Comparison of ENCODE assay signal across 8 mouse cellular contexts in the genomic region with DNA sequence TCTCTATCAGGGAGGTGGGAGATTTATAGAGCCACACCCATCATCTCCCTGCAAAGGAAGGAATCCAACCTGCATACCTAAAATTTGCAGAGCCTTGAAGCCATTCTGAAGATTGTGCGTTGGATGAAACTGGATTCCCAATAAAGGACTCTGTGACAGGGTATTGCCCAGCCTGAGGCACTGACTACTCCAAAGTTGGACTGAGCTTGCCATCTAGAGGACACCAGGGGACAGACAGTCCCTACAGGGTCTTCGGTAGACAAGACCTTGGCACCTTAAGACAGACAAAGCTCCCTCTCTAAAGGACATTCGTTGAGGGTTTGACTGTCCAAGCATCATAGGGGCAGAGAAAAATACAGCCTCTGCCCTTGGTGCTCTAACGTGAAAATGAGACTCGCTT.
DNase-seq lines count a peak whose midpoint lies in the region; ATAC-seq and TF ChIP-seq lines count a peak whose summit lies in the region.

No protein-coding gene starts in this region.

- H3K9me3 ChIP-seq in intestine, postnatal 0 days (ENCODE audit: control insufficient read depth), result no peaks in the 10 kb centered on the region
- H3K9me3 ChIP-seq in intestine, embryonic 15.5 days, result no peaks in the 10 kb centered on the region
- no peaks in the 10 kb centered on the region for H3K9me3 ChIP-seq in embryonic facial prominence, embryonic 11.5 days (replicated peaks; ENCODE audit: control insufficient read depth, low read length)
- no peaks in the 10 kb centered on the region for H3K9me3 ChIP-seq in hindbrain, embryonic 11.5 days (ENCODE audit: control insufficient read depth, low read length)
- no peaks in the 10 kb centered on the region for H3K9me3 ChIP-seq in midbrain, embryonic 12.5 days
- H3K9me3 ChIP-seq in stomach, postnatal 0 days (ENCODE audit: control insufficient read depth, low read length), result no peaks in the 10 kb centered on the region

- TF ChIP-seq CTCF in intestine, postnatal 0 days (IDR thresholded peaks at IDR 0.05; ENCODE audit: low read depth), result peak; percentile 77
- peak; percentile 81 for TF ChIP-seq CTCF in stomach, postnatal 0 days (IDR thresholded peaks at IDR 0.05; ENCODE audit: low read depth)

- 49% methylated on average over 5 of the region's 5 CpGs for WGBS in intestine, postnatal 0 days
- 46% methylated on average over 5 of the region's 5 CpGs for WGBS in intestine, embryonic 15.5 days
- WGBS in embryonic facial prominence, embryonic 11.5 days, result 48% methylated on average over 5 of the region's 5 CpGs
- 64% methylated on average over 5 of the region's 5 CpGs for WGBS in hindbrain, embryonic 11.5 days
- WGBS in midbrain, embryonic 12.5 days, result 55% methylated on average over 5 of the region's 5 CpGs
- 53% methylated on average over 5 of the region's 5 CpGs for WGBS in stomach, postnatal 0 days

- H3K27ac ChIP-seq in intestine, postnatal 0 days (ENCODE audit: low read depth, low read length), result no peak overlapping the region
- H3K27ac ChIP-seq in intestine, embryonic 15.5 days, result no peak overlapping the region
- no peak overlapping the region for H3K27ac ChIP-seq in embryonic facial prominence, embryonic 11.5 days (replicated peaks; ENCODE audit: low read depth, low read length)
- no peak overlapping the region for H3K27ac ChIP-seq in hindbrain, embryonic 11.5 days (ENCODE audit: low read depth, low read length)
- no peak overlapping the region for H3K27ac ChIP-seq in midbrain, embryonic 12.5 days (replicated peaks)
- no peak overlapping the region for H3K27ac ChIP-seq in stomach, postnatal 0 days (replicated peaks)

- TF ChIP-seq EP300 in stomach, postnatal 0 days (optimal IDR thresholded peaks at IDR 0.05), result no peak

- peak; percentile 67 for DNase-seq in NIH3T3 (ENCODE audit: low read depth)
- peak; percentile 80 for DNase-seq in embryonic facial prominence, embryonic 11.5 days (ENCODE audit: low spot score)
- peak; percentile 54 for DNase-seq in hindbrain, embryonic 11.5 days (ENCODE audit: low spot score)
- peak; percentile 25 to 57 for DNase-seq in left cerebral cortex, postnatal 25 days (ENCODE audit: low spot score in 2 of 2)
- peak; percentile 31 for DNase-seq in stomach, postnatal 0 days (ENCODE audit: low spot score)

- no peaks in the 10 kb centered on the region for H3K36me3 ChIP-seq in intestine, postnatal 0 days (ENCODE audit: control insufficient read depth, insufficient read depth)
- no peaks in the 10 kb centered on the region for H3K36me3 ChIP-seq in intestine, embryonic 15.5 days
- H3K36me3 ChIP-seq in embryonic facial prominence, embryonic 11.5 days (replicated peaks; ENCODE audit: control insufficient read depth, insufficient read depth, low read depth, low read length), result no peaks in the 10 kb centered on the region
- H3K36me3 ChIP-seq in hindbrain, embryonic 11.5 days (ENCODE audit: control insufficient read depth, insufficient read depth, low read length), result no peaks in the 10 kb centered on the region
- no peaks in the 10 kb centered on the region for H3K36me3 ChIP-seq in midbrain, embryonic 12.5 days
- no peaks in the 10 kb centered on the region for H3K36me3 ChIP-seq in stomach, postnatal 0 days (ENCODE audit: control insufficient read depth, insufficient read depth, low read length)

- H3K4me1 ChIP-seq in intestine, postnatal 0 days (replicated peaks; ENCODE audit: control insufficient read depth, insufficient read depth, low read length), result no peaks in the 10 kb centered on the region
- no peaks in the 10 kb centered on the region for H3K4me1 ChIP-seq in intestine, embryonic 15.5 days (replicated peaks)
- H3K4me1 ChIP-seq in embryonic facial prominence, embryonic 11.5 days (ENCODE audit: control insufficient read depth, insufficient read depth, low read length), result no peaks in the 10 kb centered on the region
- no peaks in the 10 kb centered on the region for H3K4me1 ChIP-seq in hindbrain, embryonic 11.5 days (replicated peaks; ENCODE audit: control insufficient read depth, insufficient read depth, low read length)
- no peaks in the 10 kb centered on the region for H3K4me1 ChIP-seq in midbrain, embryonic 12.5 days
- H3K4me1 ChIP-seq in stomach, postnatal 0 days (replicated peaks; ENCODE audit: control insufficient read depth, insufficient read depth), result no peaks in the 10 kb centered on the region

- intact Hi-C loops in left cerebral cortex, postnatal 25 days (cut with DNase I), result loop anchor here (5.0 kb wide), 1 partner anchor 1619 kb away; no protein-coding TSS in a partner anchor

- ATAC-seq in intestine, postnatal 0 days, result no peak
- no peak; the same call in 1 of the 2 replicates for ATAC-seq in intestine, embryonic 15.5 days
- ATAC-seq in embryonic facial prominence, embryonic 11.5 days (replicated peaks; ENCODE audit: insufficient number of reproducible peaks, low FRiP score, low TSS enrichment, low read depth), result peak; percentile 72; the same call in 1 of the 2 replicates
- ATAC-seq in hindbrain, embryonic 11.5 days (ENCODE audit: low FRiP score), result peak; percentile 75; the same call in 1 of the 2 replicates
- ATAC-seq in midbrain, embryonic 12.5 days (ENCODE audit: low FRiP score, low read depth), result peak; percentile 78; the same call in 1 of the 2 replicates
- ATAC-seq in stomach, postnatal 0 days (ENCODE audit: low FRiP score, low TSS enrichment), result no peak

- H3K27me3 ChIP-seq in intestine, postnatal 0 days (replicated peaks; ENCODE audit: control insufficient read depth, insufficient read depth, low read length), result no peaks in the 10 kb centered on the region
- H3K27me3 ChIP-seq in intestine, embryonic 15.5 days (replicated peaks), result no peaks in the 10 kb centered on the region
- H3K27me3 ChIP-seq in embryonic facial prominence, embryonic 11.5 days (ENCODE audit: control insufficient read depth, insufficient read depth, low read length), result no peaks in the 10 kb centered on the region
- no peaks in the 10 kb centered on the region for H3K27me3 ChIP-seq in hindbrain, embryonic 11.5 days (ENCODE audit: control insufficient read depth, insufficient read depth, low read length)
- no peaks in the 10 kb centered on the region for H3K27me3 ChIP-seq in midbrain, embryonic 12.5 days
- H3K27me3 ChIP-seq in stomach, postnatal 0 days (ENCODE audit: control insufficient read depth, insufficient read depth, low read length), result no peaks in the 10 kb centered on the region

- H3K4me3 ChIP-seq in intestine, postnatal 0 days (ENCODE audit: low read depth, low read length), result no peak overlapping the region
- H3K4me3 ChIP-seq in intestine, embryonic 15.5 days (replicated peaks), result no peak overlapping the region
- no peak overlapping the region for H3K4me3 ChIP-seq in embryonic facial prominence, embryonic 11.5 days (ENCODE audit: low read depth, low read length)
- H3K4me3 ChIP-seq in hindbrain, embryonic 11.5 days (ENCODE audit: low read depth, low read length), result no peak overlapping the region
- H3K4me3 ChIP-seq in midbrain, embryonic 12.5 days, result no peak overlapping the region
- H3K4me3 ChIP-seq in stomach, postnatal 0 days (ENCODE audit: low read depth, low read length), result no peak overlapping the region

- H3K9ac ChIP-seq in intestine, postnatal 0 days (ENCODE audit: low read depth, low read length), result no peak overlapping the region
- H3K9ac ChIP-seq in intestine, embryonic 15.5 days, result no peak overlapping the region
- no peak overlapping the region for H3K9ac ChIP-seq in embryonic facial prominence, embryonic 11.5 days (replicated peaks; ENCODE audit: low read length)
- no peak overlapping the region for H3K9ac ChIP-seq in hindbrain, embryonic 11.5 days (ENCODE audit: low read depth, low read length)
- no peak overlapping the region for H3K9ac ChIP-seq in midbrain, embryonic 12.5 days (replicated peaks)
- H3K9ac ChIP-seq in stomach, postnatal 0 days (ENCODE audit: low read length), result no peak overlapping the region

- H3K4me2 ChIP-seq in intestine, postnatal 0 days (replicated peaks; ENCODE audit: low read depth), result no peak overlapping the region
- H3K4me2 ChIP-seq in intestine, embryonic 15.5 days (replicated peaks), result no peak overlapping the region
- H3K4me2 ChIP-seq in embryonic facial prominence, embryonic 11.5 days (ENCODE audit: low read depth, low read length), result no peak overlapping the region
- H3K4me2 ChIP-seq in hindbrain, embryonic 11.5 days (replicated peaks; ENCODE audit: low read depth, low read length), result no peak overlapping the region
- no peak overlapping the region for H3K4me2 ChIP-seq in midbrain, embryonic 12.5 days (replicated peaks)
- H3K4me2 ChIP-seq in stomach, postnatal 0 days (replicated peaks; ENCODE audit: low read depth), result no peak overlapping the region

Comparison
In these comparisons a context has a peak if more than half of its experiments do, and no peak if none do; other contexts are left out.
1. ATAC-seq: peak in embryonic facial prominence, embryonic 11.5 days (single experiment), hindbrain, embryonic 11.5 days (single experiment) and midbrain, embryonic 12.5 days (single experiment); none in intestine, postnatal 0 days (single experiment), intestine, embryonic 15.5 days (single experiment) and stomach, postnatal 0 days (single experiment).
2. Peak in every context shown above with its lines, with median percentiles within 50 percentile points of each other: DNase-seq.